Mouse (Mus musculus): ENCODE results near the gene Aox1.

Aox1 gene

GRCm38 (mm10) chr1:58065151-58065550, 35.4 kb downstream of the Aox1 start:
- DNase-seq (ENCODE audit: low spot score) = no peak

GRCm38 (mm10) chr1:58065606-58066005, 35.9 kb downstream of the Aox1 start:
- DNase-seq (ENCODE audit: low spot score) = no peak

GRCm38 (mm10) chr1:58069181-58069580, 39.5 kb downstream of the Aox1 start:
- no peak for DNase-seq (ENCODE audit: low spot score)

GRCm38 (mm10) chr1:58070091-58070490, 40.4 kb downstream of the Aox1 start:
- no peak for DNase-seq (ENCODE audit: low spot score)

GRCm38 (mm10) chr1:58071006-58071405, 41.3 kb downstream of the Aox1 start:
- no peak for DNase-seq (ENCODE audit: low spot score)

GRCm38 (mm10) chr1:58071509-58071908, 41.8 kb downstream of the Aox1 start:
- DNase-seq (ENCODE audit: low spot score) = no peak

GRCm38 (mm10) chr1:58072416-58072815, 42.7 kb downstream of the Aox1 start:
- DNase-seq (ENCODE audit: low spot score) = no peak

- DNase-seq (ENCODE audit: low spot score) = no peak
Observed at GRCm38 (mm10) chr1:58072991-58073730, 43.4 kb downstream of the Aox1 start.

- no peak for DNase-seq (ENCODE audit: low spot score)
Observed at GRCm38 (mm10) chr1:58074266-58074665, 44.5 kb downstream of the Aox1 start.

GRCm38 (mm10) chr1:58077882-58078281, 48.2 kb downstream of the Aox1 start:
- no peak for DNase-seq (ENCODE audit: low spot score)

GRCm38 (mm10) chr1:58078390-58078789, 48.7 kb downstream of the Aox1 start:
- no peak for DNase-seq (ENCODE audit: low spot score)

- no peak for DNase-seq (ENCODE audit: low spot score)
Observed at GRCm38 (mm10) chr1:58079689-58080088, 50.0 kb downstream of the Aox1 start.

- no peak for DNase-seq (ENCODE audit: low spot score)
Observed at GRCm38 (mm10) chr1:58080446-58080845, 50.7 kb downstream of the Aox1 start.

GRCm38 (mm10) chr1:58081356-58081755, 51.6 kb downstream of the Aox1 start:
- DNase-seq (ENCODE audit: low spot score) = no peak

- no peak for DNase-seq (ENCODE audit: low spot score)
Observed at GRCm38 (mm10) chr1:58089316-58089715, 59.6 kb downstream of the Aox1 start.

- no peak for DNase-seq (ENCODE audit: low spot score)
Observed at GRCm38 (mm10) chr1:58090191-58090590, 60.5 kb downstream of the Aox1 start.

GRCm38 (mm10) chr1:58091213-58091612, 61.5 kb downstream of the Aox1 start:
- no peak for DNase-seq (ENCODE audit: low spot score)

GRCm38 (mm10) chr1:58091992-58092560, 62.3 kb downstream of the Aox1 start:
- DNase-seq (ENCODE audit: low spot score) = no peak

GRCm38 (mm10) chr1:58097338-58097737, 67.6 kb downstream of the Aox1 start:
- no peak for DNase-seq (ENCODE audit: low spot score)

- DNase-seq (ENCODE audit: low spot score) = no peak
Observed at GRCm38 (mm10) chr1:58099119-58099518, 69.4 kb downstream of the Aox1 start.

- no peak for DNase-seq (ENCODE audit: low spot score)
Observed at GRCm38 (mm10) chr1:58101531-58102146, 71.9 kb downstream of the Aox1 start.

GRCm38 (mm10) chr1:58102494-58102893, 72.8 kb downstream of the Aox1 start:
- no peak for DNase-seq (ENCODE audit: low spot score)

GRCm38 (mm10) chr1:58105685-58106084, 76.0 kb downstream of the Aox1 start:
- no peak for DNase-seq (ENCODE audit: low spot score)
